Mouse (Mus musculus): ENCODE data around the gene Ccnb1. TPM values are rescaled to one million over a fixed set of nuclear protein-coding genes. Genes with fewer than 3 reads are reported as not detected.
A peak's percentile ranks its signal among the peaks of the same experiment; 100 is the strongest.
"Not testable (repeated sequence)": the region's sequence is repeated elsewhere in the genome, so short reads cannot be mapped to it uniquely, and the experiment has no call there.

Gene Ccnb1
- total RNA-seq, 2 experiments from 2014 or later: 77.4 to 91.6 TPM

DNA sequence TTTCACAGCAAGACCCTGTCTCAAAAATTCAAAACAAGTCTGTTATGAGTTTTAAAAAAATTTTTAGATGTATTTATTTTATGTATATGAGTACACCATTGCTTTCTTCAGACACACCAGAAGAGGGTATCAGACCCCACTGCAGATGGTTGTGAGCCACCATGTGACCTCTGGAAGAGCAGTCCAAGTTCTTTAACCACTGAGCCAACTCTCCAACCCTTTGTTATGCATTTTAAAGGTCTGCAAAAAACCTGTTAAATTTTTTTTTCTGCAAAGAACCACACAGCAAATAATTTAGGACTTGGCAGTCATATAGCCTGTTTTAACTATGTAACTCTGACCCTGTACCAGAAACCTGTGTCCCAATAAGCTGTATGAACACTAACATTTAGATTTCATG is 11.7 kb downstream of the Ccnb1 start:
- no peak for DNase-seq

DNA sequence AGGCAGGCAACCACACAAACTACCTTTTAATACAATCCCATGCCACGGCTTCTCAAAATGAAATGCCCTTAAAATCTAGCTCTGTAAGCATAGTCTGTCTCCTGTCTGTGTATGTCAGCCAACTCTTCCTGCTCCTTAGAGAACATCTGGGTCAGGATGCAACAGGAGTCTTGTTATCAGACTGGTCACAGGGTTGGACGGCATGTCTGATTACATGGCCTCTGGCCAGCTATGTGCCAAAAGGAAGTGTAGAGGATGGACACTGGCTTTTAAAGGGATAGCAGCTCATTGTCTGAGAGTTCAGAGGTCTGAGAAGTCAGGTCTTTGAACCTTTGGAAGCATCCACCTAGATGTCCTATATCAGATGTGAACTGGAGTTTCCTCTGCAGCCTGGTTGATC is 31.0 kb downstream of the Ccnb1 start:
- peak; percentile 17 for DNase-seq

DNA sequence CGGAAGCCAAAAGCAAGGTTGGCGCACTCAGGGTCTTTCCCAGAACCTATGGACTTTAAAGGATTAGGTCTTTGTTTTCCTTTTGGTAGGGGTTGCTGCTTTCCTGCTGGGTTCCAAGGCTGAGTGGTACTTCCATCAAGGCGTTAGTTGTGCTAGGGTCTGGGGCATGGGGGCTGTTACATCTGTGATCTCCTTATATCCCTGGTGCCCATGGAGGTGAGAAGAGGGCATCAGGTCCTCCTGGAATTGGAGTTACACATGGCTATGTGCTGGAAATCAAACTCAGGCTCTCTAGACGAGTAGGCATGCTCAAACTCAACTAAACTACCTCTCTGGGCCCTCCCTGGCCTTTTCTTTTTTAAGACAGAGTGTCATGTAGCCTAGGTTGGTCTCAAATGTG is 32.2 kb downstream of the Ccnb1 start:
- DNase-seq: no peak

DNA sequence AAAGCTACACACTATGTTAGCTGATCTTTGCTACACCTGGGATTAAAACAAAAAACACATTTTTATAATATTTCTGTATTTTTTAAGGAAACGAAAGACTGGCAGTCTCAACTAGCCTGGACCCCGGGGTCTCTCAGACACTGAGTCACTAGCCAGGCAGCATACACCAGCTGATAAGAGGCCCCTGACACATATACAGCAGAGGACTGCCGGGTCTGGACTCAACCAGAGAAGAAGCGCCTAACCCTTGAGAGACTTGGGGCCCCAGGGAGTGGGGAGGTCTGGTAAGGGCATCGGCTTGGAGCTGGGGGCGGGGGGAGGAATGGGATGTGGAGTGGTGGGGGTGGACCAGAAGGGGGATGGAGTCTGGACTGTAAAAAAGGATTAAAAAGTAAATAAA is 33.4 kb downstream of the Ccnb1 start:
- no peak for DNase-seq

DNA sequence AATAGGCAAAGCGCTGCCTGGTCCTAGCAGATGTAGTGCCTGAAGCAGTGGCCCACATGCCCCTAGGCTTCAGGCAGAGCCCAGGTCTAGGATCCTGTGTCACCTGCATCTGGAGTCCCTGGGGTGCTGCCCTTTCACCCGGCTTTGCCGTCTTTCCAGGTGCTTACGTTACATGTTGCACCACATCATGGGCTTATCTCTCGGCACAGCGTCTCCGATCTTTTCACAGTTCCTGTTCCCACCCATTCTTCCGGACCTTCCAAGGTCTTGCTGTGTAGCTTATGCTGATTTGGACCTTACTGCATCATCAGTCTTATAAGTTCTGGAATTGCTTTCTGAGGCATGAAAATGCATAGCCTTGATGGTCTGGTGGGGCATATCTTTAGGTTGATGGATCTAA is 33.8 kb downstream of the Ccnb1 start:
- no peak for DNase-seq

DNA sequence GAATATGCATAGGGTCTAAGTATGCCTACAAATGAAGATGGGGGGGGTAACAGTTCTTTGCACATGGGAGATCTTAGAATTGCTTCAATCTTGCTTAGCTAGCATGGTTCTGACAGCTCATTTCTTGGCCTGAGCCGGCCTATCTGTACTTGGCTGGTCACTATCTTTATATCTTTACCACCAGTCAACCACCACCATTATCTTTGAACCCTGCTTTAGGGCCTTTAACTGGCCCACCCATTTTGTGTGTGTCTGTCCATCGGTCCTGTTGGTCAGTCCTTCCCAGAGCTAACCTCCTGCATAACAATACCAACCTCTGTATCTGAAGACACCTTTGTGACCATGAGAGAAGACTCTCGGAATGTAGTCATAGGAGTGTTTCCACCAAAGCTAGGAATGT is 35.0 kb downstream of the Ccnb1 start:
- no peak for DNase-seq

DNA sequence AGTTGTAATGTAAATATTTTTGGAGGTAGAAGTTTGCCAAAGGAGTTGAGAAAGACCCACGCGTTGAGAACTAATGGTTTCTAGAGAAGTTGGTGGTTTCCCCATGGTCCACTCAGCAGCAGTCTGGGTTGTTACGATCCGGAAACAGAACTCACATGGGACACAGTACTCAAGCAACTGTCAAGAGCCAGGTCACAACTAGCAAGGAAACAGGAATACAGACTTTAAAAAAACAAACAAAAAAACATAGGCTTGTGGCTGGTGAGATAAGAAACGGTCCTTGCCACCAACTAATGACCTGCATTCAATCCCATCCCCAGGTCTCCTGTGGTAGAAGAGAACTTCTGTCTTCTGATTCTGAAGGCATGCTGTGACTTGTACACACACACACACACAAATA is 35.6 kb downstream of the Ccnb1 start:
- DNase-seq: no peak

DNA sequence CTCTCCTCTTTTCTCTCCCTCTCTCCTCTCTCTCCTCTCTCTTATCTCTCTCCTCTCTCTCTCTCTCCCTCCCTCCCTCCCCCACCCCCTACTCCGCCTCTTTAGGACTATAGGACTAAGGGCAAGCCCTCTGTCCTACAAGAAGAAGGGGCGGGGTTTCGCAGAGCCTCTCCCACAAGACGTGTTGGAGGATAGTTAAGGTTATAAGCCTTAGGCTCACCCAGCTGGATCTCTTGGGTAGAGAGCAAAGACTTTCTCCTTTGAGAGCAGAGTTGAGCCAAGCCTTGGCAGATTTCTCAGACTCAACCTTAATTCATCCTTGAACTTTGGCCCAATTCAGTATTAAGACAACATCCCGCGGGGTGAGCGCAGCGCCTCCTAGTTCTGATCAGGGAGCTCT is 37.7 kb downstream of the Ccnb1 start:
- DNase-seq: no peak

DNA sequence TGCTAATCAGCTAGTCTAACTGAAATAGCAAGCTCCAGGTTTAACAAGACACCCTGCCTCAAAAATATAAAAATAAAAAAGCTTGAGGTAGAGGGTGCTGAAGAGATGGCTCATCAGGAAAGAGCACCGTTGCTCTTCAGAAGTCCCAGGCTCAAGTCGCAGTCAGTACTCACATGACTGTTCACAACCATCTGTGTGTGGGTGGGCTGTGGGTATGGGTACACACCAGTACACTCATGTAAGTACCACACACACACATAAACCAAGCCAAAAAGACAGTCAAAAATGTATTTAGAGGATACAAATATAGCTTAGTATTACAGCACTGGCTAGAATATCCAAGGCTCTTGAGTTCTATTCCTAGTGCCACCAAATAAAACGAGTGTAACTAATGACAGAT is 40.3 kb downstream of the Ccnb1 start:
- no peak for DNase-seq

DNA sequence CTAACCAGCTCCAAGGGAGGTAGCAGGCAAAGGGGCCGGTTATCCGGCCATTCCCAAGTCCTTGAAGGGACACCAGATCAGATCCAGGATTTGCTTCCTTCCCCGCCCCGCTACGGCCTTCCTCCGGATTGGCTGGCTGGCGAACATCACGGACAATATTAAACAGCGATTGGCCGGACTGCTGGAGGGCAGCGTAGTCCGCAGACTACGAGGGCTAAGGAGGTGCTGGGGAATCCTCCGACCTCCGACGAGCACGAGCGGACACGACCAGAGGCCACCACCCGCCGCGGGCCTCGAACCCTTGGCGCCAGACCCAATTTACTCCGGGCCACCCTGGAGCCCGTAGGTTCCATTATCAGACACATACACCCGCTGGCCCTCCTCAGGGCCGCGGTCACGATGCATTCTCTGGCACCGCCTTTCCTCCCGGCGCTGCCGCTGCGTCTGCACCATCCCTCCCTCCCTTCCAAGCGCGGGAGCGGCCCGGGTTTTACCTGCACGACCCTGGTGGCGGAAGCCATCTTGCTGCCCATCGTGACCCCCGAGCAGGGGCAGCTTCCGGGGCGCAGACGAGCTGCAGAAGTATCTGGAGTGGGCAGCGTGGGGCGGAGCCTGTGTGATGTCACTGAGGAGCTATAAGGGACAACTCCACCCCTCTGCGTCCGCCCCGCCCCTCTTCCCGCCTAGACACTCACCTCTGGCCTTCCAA is 42.2 kb downstream of the Ccnb1 start, which contains the start of gene Mrps36:
Gene Mrps36, minus strand, starts transcription at position 624 of the 709 bp plus-strand sequence.
- DNase-seq: peak; percentile 94

DNA sequence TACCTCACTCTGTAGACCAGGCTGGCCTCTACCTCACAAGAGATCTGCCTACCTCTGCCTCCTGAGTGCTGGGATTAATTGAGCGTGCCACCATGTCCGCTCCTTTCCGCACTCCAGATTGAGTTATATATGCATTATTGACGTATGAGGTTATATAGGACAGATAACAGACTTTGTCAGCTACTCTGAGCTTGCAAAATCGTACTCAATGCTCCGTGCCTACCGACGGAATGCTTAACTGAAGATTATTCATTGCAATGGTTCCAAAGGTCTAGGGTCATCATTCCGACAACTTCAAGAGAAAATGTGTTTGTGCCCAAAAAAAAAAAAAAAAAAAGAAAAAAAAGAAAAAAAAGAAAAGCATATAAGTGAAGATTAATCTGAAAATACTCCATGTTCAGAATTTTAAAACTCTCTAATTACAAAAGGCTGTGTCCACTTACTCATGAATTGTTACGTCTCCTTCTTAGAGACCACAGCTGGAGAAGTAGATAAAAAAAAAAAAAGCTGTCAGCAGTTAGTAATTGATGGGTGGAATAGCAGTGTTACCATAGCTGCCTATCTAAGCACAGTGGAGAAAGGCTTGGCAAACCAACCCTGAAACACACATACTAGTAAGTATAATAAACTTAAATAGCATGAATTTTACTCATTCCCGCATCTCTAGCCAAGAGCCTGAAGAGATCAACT is 42.9 kb downstream of the Ccnb1 start:
- no peak for DNase-seq

DNA sequence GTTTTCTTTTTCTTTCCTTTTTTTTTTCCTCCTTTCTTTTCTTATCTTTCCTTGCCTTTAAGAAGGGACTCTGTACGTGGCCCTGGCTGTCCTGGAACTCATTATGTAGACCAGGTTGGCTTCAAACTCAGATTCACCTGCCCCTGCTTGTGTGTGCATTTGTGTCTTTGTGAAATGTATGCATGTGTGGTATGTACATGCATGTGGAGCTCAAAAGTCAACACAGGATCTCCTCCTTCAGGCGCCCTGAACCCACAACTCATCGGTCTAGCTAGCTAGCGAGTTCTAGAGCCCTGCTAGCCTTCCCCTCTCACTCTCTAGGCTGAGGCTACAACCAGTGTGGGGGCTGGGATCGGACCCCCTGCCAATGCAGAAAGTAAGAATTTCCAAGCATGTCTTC is 43.5 kb downstream of the Ccnb1 start:
- no peak for DNase-seq

DNA sequence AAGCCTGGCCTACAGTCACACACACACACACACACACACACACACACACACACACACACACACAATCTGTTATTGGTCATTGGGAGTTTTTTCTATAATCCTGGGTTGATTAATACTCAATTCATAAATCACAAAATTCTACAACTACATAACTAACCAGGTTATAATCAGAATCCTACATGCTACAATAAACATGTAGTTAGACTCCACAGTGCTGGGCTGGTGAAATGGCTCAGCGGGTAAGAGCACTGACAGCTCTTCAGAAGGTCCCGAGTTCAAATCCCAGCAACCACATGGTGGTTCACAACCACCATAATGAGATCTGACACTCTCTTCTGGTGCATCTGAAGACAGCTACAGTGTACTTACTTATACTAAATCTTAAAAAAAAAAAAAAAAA is 53.6 kb downstream of the Ccnb1 start:
- no peak for DNase-seq

DNA sequence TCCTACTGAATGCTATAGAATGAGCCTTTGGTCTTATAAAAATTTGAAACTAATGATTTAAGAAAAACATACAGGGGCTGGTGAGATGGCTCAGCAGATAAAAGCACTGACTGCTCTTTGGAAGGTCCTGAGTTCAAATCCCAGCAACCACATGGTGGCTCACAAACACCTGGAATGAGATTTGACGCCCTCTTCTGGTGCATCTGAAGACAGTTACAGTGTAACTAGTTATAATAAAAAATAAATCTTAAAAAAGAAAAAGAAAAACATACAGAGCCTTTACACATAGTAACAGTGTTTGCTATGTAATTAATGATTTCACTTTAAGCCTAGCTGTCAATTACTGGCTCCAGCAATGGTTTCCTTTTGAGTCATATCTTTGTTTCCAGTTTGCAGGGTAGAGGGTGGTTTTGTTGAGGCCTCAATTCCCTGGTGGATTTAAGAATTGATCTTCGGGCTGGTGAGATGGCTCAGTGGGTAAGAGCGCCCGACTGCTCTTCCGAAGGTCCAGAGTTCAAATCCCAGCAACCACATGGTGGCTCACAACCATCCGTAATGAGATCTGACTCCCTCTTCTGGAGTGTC is 54.8 kb downstream of the Ccnb1 start:
- DNase-seq: not testable (repeated sequence)

DNA sequence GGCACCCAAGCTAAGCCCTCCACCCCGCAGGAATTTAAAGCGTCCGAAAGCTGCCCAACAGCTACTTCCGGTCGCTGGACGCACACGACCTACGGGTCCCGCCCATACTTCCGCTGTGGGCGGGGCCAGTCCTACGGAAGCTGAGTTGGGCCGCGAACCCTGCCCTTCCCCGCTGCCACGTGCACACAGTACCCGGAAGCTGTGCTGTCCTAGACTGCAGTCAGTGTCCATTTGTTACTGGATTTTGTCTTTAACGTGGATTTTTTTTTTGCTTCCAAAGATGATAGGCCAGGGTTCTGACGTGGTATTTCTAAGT is 55.6 kb downstream of the Ccnb1 start, which contains the start of gene Cdk7:
Gene Cdk7, minus strand, starts transcription at position 79 of the 316 bp plus-strand sequence.
- peak; percentile 94 for DNase-seq

DNA sequence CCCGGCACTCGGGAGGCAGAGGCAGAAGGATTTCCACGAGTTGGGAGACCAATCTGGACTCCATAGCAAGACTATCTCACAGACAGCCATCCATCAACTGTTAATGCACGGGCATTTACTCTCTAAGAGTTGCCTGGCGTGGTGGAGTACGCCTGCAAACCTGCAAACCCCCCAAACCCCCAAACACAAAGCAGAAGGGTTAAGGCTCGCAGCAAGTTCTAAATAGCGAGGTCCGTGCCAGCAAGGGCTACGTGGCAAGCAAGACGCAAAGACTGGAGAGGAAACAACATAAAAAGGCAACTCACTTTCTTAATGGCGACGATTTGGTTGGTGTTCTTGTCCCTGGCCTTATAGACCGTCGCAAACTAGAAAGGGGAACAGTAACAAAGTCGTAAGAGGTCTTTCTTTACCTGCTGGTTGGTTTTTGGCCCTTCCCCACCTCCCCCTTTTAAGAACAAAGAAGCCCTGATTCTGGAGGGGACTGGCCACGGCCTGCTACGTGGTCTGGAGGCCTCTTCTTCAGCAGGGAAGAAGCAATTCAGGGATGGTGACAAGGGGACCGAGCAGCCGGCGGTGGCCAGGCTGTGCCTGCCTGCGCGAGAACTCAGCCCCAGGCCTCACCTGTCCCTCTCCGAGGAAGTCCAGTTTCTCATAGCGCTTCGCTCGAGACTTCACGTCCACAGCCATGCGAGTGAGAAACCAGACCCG is 56.1 kb downstream of the Ccnb1 start:
- peak; percentile 32 for DNase-seq

Other genes starting within 250 kb of the Ccnb1 start
- gene Ocln, start 233.9 kb downstream of the Ccnb1 start, total RNA-seq (2021): 1 to 10 TPM; 1.6 TPM
- 1 to 10 TPM; 1.7 to 2.0 TPM for gene Marveld2, start 169.6 kb downstream of the Ccnb1 start, total RNA-seq (2021)
- 100 to 1,000 TPM; 102 to 106 TPM for gene Ak6, start 135.6 kb downstream of the Ccnb1 start, total RNA-seq (2021)
- gene Rad17, start 135.5 kb downstream of the Ccnb1 start, total RNA-seq (2021): 10 to 100 TPM; 21.8 to 22.5 TPM
- gene Taf9, start 135.0 kb downstream of the Ccnb1 start, total RNA-seq (2021): 10 to 100 TPM; 19.8 to 20.3 TPM
- 1 to 10 TPM; 1.2 to 1.6 TPM for gene Ccdc125, start 116.9 kb downstream of the Ccnb1 start, total RNA-seq (2021)
- 10 to 100 TPM; 38.0 to 39.1 TPM for gene Cdk7, start 55.6 kb downstream of the Ccnb1 start, total RNA-seq (2021)
- 100 to 1,000 TPM; 140 to 151 TPM for gene Mrps36, start 41.9 kb downstream of the Ccnb1 start, total RNA-seq (2021)
- gene Cenph, start 10.7 kb downstream of the Ccnb1 start, total RNA-seq (2021): 1 to 10 TPM; 8.7 to 9.3 TPM
- gene Slc30a5, start 46.9 kb upstream of the Ccnb1 start, total RNA-seq (2021): 10 to 100 TPM; 32.6 to 33.5 TPM

Data from heart, postnatal 4 days (tissue).